Mouse (Mus musculus): ENCODE measurements at regions not wholly inside any gene's neighbourhood (a gene's known extent, or its start where the extent isn't known, plus 50 kb on each side); places are given as distances from the start of the nearest gene placed in this dataset.

GRCm38 (mm10) chr1:169421671-169422070 is 109.6 kb downstream of the Nuf2 start:
- no peak for TF ChIP-seq CTCF (conservative IDR thresholded peaks at IDR 0.05; ENCODE audit: insufficient read depth, insufficient read length, low read depth, low read length)
- no peak for TF ChIP-seq POLR2A (IDR thresholded peaks at IDR 0.05; ENCODE audit: low read depth, low read length)

Measured in kidney, adult 2 months (tissue).